Mouse (Mus musculus) layer of hippocampus, adult 9-10 months (tissue): Measurements from ENCODE around the gene Npas3.

ENCODE experiments used
- DNase-seq: peaks from one replicate; pipeline ENCODE4 v3.0.0; 2022; ENCODE audit warnings: low spot score

The Npas3 gene

DNA sequence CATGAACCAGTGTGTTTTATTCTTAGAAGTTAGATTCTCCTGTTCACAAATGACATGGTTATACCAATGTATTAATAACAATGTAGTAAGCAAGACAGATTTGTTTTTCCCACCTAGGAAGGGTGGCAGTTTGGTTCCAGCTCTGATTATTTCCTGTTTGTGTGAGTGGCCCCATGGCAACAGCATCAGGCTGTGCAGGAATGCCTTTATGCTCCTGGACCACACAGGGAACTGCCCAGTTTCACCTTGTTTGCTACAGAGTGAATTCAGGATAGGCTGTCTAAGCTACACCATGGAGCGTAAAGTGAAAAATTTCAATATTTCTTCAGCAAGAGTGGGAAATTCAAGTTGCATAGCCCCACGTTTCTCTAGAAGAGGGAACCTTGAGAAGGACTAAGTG is 162.2 kb downstream of the Npas3 start:
- no peak for DNase-seq

GRCm38 (mm10) chr12:53416096-53416495 is 167.6 kb downstream of the Npas3 start:
- no peak for DNase-seq

DNA sequence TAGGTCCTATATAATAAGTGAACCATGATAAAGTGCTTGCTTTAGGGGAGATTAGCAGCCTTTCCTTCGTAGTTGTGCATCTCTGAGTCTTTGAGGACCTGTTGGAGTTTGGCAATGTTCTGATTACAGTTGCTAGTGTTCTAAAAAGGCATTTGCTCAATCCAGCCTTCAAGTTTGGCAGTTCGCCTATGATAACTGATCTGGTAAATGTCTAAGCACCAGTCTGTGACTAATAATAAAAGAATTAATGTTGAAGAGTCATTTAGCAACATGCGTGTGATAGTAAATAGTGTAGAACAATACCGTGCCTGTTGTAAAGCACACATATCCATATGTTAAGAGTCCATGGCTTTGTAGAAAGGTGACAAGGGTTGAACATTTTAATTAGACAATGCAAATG is 173.2 kb downstream of the Npas3 start:
- peak; percentile 32 for DNase-seq

DNA sequence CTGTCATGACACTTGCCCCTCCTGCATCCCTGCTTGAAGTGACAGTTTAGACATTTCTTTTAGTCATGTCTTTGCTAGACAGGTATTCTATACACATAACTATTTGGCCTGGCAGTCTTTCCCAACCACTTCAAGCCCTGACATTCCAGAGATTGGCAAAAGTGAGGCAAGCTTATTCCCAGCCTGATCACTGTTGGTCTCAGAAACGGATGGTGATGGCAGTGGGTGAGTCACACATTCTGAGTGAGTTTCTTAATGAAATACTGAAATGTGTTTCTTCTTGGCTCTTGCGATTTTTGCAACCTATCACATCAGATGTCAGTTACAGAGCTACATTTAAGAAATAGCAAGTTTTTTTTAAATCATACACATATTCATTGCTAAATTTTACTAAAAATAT is 175.2 kb downstream of the Npas3 start:
- DNase-seq: no peak

- no peak for DNase-seq
These were observed 177.5 kb downstream of the Npas3 start for GRCm38 (mm10) chr12:53426006-53426405.

GRCm38 (mm10) chr12:53427153-53427552 is 178.7 kb downstream of the Npas3 start:
- DNase-seq: no peak

DNA sequence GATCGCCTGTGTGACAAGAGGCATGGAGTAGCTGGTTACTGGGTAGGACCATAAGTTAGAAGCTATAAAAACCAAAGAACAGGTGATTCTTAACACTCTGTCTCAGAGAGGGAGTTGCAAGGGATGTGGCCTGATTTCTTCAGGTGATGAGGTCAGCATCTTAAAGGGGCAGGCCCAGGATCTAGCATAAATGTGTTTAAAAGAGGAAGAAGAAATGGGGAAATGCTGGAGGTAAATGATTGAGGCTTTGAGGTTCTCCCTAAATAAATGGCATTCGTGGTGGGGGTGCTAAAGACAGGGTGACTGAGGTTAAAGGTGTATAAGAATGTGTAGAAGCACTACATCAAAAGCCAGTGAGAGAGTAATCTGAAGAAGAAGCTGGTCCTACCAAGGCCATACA is 193.6 kb downstream of the Npas3 start:
- DNase-seq: no peak

- DNase-seq: no peak
These were observed 199.0 kb downstream of the Npas3 start for GRCm38 (mm10) chr12:53447469-53447868.

GRCm38 (mm10) chr12:53448040-53448439 is 199.6 kb downstream of the Npas3 start:
- peak; percentile 3 for DNase-seq

DNA sequence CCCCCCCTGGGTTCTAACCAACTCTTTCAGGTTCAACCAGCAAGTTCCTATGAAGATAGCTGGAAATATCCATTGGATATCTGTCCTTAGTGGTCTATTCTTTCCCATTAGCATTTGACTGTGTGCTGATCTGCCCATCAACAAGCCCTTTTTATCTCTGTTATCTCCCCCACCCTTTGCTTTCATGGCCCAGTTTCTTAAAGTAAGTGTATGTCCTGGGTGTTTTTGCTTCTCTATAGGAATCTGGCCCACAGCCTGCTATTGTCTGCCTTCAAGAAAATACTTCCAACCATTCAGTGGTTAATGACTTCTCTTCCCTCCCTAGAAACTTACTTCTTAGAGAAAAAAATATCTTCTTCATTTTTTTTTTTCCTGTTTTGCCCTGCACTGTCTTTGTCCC is 219.1 kb downstream of the Npas3 start:
- DNase-seq: no peak

- no peak for DNase-seq
These were observed 226.0 kb downstream of the Npas3 start for GRCm38 (mm10) chr12:53474486-53474885.

DNA sequence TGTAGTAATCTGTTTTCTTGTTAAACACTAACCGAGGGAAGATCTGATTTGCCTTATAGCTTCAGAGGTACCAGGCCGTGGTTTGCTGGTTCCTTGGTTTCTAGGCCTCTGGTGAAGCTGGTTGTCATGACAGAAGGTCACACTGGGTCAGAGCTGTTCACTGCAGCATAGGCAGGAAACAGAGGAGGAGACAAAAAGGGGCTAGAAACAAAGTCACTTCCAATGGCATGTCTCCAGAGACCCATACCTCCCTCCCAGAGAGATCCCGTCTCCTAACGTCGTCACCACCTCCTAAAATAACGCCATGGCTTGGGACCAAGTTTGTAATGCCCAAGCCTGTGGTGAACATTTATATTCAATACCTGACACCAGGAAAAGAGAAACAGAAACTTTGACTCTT is 236.4 kb downstream of the Npas3 start:
- DNase-seq: no peak

DNA sequence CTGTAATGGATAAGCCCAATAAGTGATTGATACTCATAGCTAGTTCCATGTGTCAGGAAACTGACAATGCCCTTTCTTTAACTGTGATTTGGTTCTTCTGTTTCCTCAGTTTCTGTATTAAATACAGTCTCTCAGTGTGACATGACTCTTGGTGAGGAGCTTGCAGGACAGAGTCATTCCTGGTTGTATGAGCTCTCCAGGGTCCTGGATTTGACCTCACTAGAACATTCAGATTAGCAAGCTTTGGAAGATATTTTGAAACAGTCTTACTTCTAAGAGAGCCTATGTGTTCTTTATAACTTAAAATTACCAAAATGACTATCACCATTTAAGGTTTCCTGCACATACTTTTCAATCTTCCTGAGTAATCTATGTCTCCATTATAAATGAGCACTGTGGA is 247.9 kb downstream of the Npas3 start:
- no peak for DNase-seq

GRCm38 (mm10) chr12:53514885-53515284 is 266.4 kb downstream of the Npas3 start:
- no peak for DNase-seq

- no peak for DNase-seq
These were observed 271.1 kb downstream of the Npas3 start for GRCm38 (mm10) chr12:53519556-53519955.

DNA sequence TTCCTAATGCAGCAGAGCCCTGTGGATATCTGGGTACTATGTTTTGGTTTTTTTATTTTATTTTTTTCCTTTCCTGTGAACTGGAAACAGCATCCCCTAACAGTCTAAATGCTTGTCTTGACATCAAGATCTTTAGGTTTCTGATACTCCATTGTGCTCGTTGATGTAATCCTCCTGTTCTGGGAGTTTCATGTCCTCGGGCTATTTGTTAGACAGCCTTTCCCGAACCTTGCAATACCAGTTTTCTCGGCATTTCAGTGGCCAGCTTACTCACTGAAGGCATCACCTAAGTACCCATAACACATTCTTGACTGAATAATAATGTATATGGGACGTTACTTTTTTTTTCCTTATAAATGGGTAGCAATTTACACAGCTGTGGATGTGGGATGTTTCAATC is 274.2 kb downstream of the Npas3 start:
- no peak for DNase-seq

DNA sequence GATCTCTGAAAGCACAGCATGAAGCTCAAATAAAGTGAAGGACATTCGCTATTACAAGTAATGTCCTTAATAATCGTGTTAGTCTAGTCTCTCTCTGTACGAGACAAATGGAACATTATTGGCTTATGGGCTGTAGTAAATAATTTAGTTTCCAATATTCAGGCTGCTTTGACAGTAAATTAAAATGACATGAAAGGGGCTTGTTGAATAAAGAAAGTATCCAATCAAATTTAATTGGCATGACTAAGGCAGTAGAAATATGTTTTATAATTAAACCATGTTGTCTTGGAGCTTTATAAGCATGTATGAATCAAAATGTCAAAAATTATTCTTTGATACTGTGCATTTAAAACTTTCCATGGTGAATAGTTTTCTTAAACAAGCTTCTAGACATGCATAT is 278.6 kb downstream of the Npas3 start:
- no peak for DNase-seq

DNA sequence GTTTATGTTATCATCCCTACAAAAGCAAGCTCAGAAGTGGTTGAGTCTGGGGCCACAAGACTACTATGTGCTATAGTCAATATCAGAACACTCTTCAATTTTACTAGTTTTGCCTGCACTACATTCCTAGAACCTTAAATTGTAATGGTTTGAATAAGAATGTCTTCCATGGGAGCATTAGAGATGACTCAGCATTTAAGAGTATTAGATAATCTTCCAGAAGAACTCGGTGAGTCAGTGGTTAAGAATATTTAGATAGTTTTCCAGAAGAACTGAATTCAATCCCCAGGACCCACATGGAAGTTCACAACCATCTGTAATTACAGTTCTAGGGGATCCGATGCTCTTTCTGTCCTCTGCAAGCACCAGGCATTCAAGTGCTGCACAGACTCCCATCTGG is 280.9 kb downstream of the Npas3 start:
- DNase-seq: no peak

DNA sequence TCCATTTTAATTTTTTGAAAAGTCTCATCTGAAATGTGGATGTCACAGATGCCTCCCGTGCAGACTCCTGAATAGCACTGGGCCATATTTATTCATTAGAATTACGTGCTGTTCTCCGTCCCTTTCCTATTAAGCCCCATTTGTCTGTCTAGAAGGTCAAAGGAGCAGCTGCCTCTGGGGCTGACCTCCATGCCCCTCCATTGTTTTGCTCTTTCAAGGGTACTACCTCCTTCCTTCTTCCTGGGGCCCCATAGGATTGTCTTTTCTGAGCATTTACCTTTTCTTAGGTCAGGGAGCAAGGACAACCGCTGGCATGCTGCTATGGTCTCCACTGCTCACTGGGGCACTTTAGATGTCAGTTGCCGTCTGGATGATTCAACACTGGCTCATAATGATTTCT is 288.3 kb downstream of the Npas3 start:
- DNase-seq: no peak

GRCm38 (mm10) chr12:53556359-53556758 is 307.9 kb downstream of the Npas3 start:
- DNase-seq: no peak

GRCm38 (mm10) chr12:53558259-53558658 is 309.8 kb downstream of the Npas3 start:
- no peak for DNase-seq

DNA sequence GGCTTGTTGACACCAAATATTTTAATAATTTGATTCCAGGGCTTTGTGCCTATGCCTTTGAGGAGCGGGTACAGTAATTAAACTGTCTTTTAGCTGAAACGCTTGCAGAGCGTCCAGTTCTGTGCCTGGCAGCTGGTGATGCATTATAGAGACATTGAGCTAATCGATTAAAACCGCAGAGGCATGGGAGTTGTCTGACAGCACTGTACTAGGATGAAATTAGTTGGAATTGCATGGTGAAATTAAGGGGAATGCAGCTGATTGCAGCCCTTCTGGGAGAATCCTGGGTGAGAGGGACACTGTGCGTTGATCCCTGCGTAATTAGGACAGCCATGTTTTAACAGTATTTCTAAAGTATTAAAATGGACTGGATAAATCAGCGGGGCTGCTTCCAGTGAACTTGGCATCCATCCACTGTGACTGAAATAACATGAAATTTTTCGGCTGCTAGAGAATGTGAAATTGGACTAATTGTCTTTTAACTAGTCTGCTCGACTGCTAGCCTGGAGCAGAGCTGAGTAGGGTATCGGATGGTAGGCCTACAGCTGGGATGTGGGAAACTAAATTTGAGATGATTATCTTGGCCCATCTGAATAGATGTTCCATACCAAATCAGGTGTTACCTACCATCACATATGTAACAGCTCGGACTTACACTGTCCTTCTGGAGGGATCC is 318.4 kb downstream of the Npas3 start:
- DNase-seq: no peak

- no peak for DNase-seq
These were observed 332.7 kb downstream of the Npas3 start for GRCm38 (mm10) chr12:53581181-53581580.

DNA sequence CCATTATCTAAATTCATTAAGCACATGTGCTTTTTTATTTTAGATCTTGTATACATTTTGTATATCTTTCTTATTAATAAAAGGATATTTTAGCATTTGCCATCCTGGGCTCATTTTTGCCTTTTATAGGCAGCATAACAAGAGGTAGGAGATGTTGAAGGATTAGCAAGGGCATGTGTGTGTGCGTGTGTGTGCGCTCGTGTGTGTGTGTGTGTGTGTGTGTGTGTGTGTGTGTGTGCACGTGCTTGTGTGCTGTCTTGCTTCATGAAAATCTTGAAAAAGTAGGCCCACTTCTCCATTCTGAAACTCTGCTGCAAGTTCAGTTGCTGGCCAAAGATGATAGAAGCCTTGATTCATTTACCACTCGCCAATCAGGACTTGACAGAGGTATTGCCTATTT is 338.8 kb downstream of the Npas3 start:
- DNase-seq: no peak
